Mouse (Mus musculus): ENCODE data around the gene Pygl.

Gene Pygl

GRCm38 (mm10) chr12:70231294-70231693, at the start of gene Pygl:
Gene Pygl, minus strand, starts transcription at chr12:70231488.
- no peak for DNase-seq (ENCODE audit: low read depth, low spot score)

GRCm38 (mm10) chr12:70280930-70281329, 49.6 kb upstream of the Pygl start:
- DNase-seq (ENCODE audit: low read depth, low spot score), result no peak

GRCm38 (mm10) chr12:70280381-70280780, 49.1 kb upstream of the Pygl start:
- DNase-seq (ENCODE audit: low read depth, low spot score), result no peak

- no peak for DNase-seq (ENCODE audit: low read depth, low spot score)
These were observed 46.0 kb upstream of the Pygl start for GRCm38 (mm10) chr12:70277071-70277939.

GRCm38 (mm10) chr12:70269724-70270123, 38.4 kb upstream of the Pygl start:
- DNase-seq (ENCODE audit: low read depth, low spot score), result no peak

GRCm38 (mm10) chr12:70267314-70267713, 36.0 kb upstream of the Pygl start:
- DNase-seq (ENCODE audit: low read depth, low spot score), result no peak

- DNase-seq (ENCODE audit: low read depth, low spot score), result no peak
These were observed 35.2 kb upstream of the Pygl start for GRCm38 (mm10) chr12:70266494-70266931.

- no peak for DNase-seq (ENCODE audit: low read depth, low spot score)
These were observed 32.4 kb upstream of the Pygl start for GRCm38 (mm10) chr12:70263721-70264120.

GRCm38 (mm10) chr12:70262271-70262953, 31.1 kb upstream of the Pygl start:
- no peak for DNase-seq (ENCODE audit: low read depth, low spot score)

- DNase-seq (ENCODE audit: low read depth, low spot score), result no peak
These were observed 20.1 kb upstream of the Pygl start for GRCm38 (mm10) chr12:70251210-70251884.

- DNase-seq (ENCODE audit: low read depth, low spot score), result no peak
These were observed 18.4 kb upstream of the Pygl start for GRCm38 (mm10) chr12:70249616-70250157.

- DNase-seq (ENCODE audit: low read depth, low spot score), result no peak
These were observed 16.6 kb upstream of the Pygl start for GRCm38 (mm10) chr12:70247683-70248474.

GRCm38 (mm10) chr12:70242550-70242949, 11.3 kb upstream of the Pygl start:
- DNase-seq (ENCODE audit: low read depth, low spot score), result no peak

- DNase-seq (ENCODE audit: low read depth, low spot score), result no peak
These were observed 8.5 kb upstream of the Pygl start for GRCm38 (mm10) chr12:70239741-70240140.

GRCm38 (mm10) chr12:70238604-70239003, 7.3 kb upstream of the Pygl start:
- DNase-seq (ENCODE audit: low read depth, low spot score), result no peak

- no peak for DNase-seq (ENCODE audit: low read depth, low spot score)
These were observed 3.7 kb upstream of the Pygl start for GRCm38 (mm10) chr12:70234938-70235484.

GRCm38 (mm10) chr12:70234411-70234810, 3.1 kb upstream of the Pygl start:
- DNase-seq (ENCODE audit: low read depth, low spot score), result no peak

- no peak for DNase-seq (ENCODE audit: low read depth, low spot score)
These were observed 2.5 kb upstream of the Pygl start for GRCm38 (mm10) chr12:70233637-70234315.

GRCm38 (mm10) chr12:70232020-70232544, 794 bp upstream of the Pygl start:
- DNase-seq (ENCODE audit: low read depth, low spot score), result no peak

GRCm38 (mm10) chr12:70228155-70228554, 3.1 kb downstream of the Pygl start:
- no peak for DNase-seq (ENCODE audit: low read depth, low spot score)

Measured in retina, adult 2 months (tissue).